Mouse (Mus musculus) left cerebral cortex, adult 11 months (tissue): ENCODE results near the gene Gm614.

Source experiments
- DNase-seq: peaks from one replicate; pipeline ENCODE4 v3.0.0; 2022; ENCODE audit warnings: low spot score

Gm614 gene

GRCm38 (mm10) chrX:101256603-101257002, 7.2 kb downstream of the Gm614 start:
- DNase-seq, result no peak

- DNase-seq, result no peak
These were observed 9.1 kb downstream of the Gm614 start for GRCm38 (mm10) chrX:101254740-101255139.

GRCm38 (mm10) chrX:101253952-101254729, 9.7 kb downstream of the Gm614 start, which contains the start of gene Foxo4:
TSS of gene Foxo4 (plus strand) at chrX:101254528.
- peak; percentile 66 for DNase-seq

GRCm38 (mm10) chrX:101245011-101245410, 18.8 kb downstream of the Gm614 start:
- no peak for DNase-seq

GRCm38 (mm10) chrX:101222796-101223162, 41.0 kb downstream of the Gm614 start:
- no peak for DNase-seq

- DNase-seq, result peak; percentile 91
These were observed 41.7 kb downstream of the Gm614 start, which contains the start of gene Snx12 for GRCm38 (mm10) chrX:101221834-101222795. TSS of gene Snx12 (minus strand) at chrX:101222563.
